Mouse (Mus musculus) lung, postnatal 0 days (tissue): ENCODE data around the gene Inpp5a.

ENCODE experiments used
- CTCF ChIP-seq: IDR thresholded peaks from 2 replicates; pipeline ENCODE4 v1.5.1; 2016; ENCODE audit warnings: antibody characterized with exemption, mild to moderate bottlenecking
- EP300 ChIP-seq: IDR thresholded peaks from 2 replicates; pipeline ENCODE4 v1.6.1; 2016; ENCODE audit warnings: antibody characterized with exemption, mild to moderate bottlenecking, control low read depth

DNA sequence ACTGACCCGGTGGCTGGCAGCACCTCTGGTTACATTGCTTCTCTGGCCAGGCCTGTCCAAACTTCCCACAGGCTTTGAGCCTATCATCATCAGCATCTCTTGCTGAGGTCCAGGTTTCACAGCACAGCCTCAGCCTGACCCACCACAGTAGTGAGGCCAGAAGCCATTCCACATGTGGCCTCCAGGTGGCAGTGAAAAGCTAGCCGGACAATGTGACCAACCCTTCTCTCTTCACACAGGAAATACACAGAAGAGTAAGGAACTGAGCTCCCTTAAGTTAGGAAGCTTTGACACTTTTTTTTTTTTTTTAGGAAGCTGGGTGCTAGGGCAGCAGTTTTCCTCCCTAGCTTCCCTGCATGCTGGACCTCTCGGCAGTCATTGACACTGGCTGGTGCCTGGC, 201.4 kb downstream of the Inpp5a start:
- TF ChIP-seq CTCF = peak; percentile 82
- TF ChIP-seq EP300 = no peak
